Mouse (Mus musculus) brain, embryonic 14.5 days (tissue): Measurements from ENCODE around the gene Dock11. TPM values are rescaled to one million over a fixed set of nuclear protein-coding genes. Genes with fewer than 3 reads are reported as not detected.
A peak's percentile ranks its signal among the peaks of the same experiment; 100 is the strongest.

Experiments
- DNase-seq: peaks from one replicate; pipeline ENCODE4 v3.0.0-alpha.2; 2011; ENCODE audit warnings: low read depth
- CTCF ChIP-seq: fragments of 200-500 bp; IDR thresholded peaks from 2 replicates; pipeline ENCODE4 v1.5.1; 2012; ENCODE audit warnings: inconsistent platforms, mild to moderate bottlenecking, moderate library complexity, borderline replicate concordance; ENCODE audit not compliant: insufficient read depth, insufficient read length; ENCODE audit errors: extremely low read depth
- POLR2A ChIP-seq: fragments of 200-500 bp; IDR thresholded peaks from 2 replicates; pipeline ENCODE4 v1.6.1; 2012; ENCODE audit warnings: mild to moderate bottlenecking, inconsistent platforms, borderline replicate concordance; ENCODE audit not compliant: poor library complexity, insufficient read depth, insufficient read length, severe bottlenecking; ENCODE audit errors: extremely low read depth
- polyA plus RNA-seq: library from polyadenylated mRNA; depleted of rRNA; stranded (reverse); fragments of >200 nt; gene quantifications from 2 replicates; pipeline ENCODE4 v1.2.3, GENCODE M21; 2012

Dock11 gene
- polyA plus RNA-seq, 1 experiment: 21.0 TPM

- DNase-seq: no peak
- no peak for TF ChIP-seq CTCF
- no peak for TF ChIP-seq POLR2A
Measured at GRCm38 (mm10) chrX:36045731-36046130, 157.1 kb downstream of the Dock11 start.

GRCm38 (mm10) chrX:36047451-36047850, 158.8 kb downstream of the Dock11 start:
- peak; percentile 49 for DNase-seq
- no peak for TF ChIP-seq POLR2A
- TF ChIP-seq CTCF: no peak

GRCm38 (mm10) chrX:36050312-36050711, 161.7 kb downstream of the Dock11 start:
- TF ChIP-seq POLR2A (no peak), CTCF (no peak)
- DNase-seq: no peak

- TF ChIP-seq CTCF (no peak), POLR2A (no peak)
- DNase-seq: peak; percentile 6
Measured at GRCm38 (mm10) chrX:36073997-36074396, 185.4 kb downstream of the Dock11 start.

- DNase-seq: no peak
- TF ChIP-seq CTCF (no peak), POLR2A (no peak)
Measured at GRCm38 (mm10) chrX:36077164-36077563, 188.5 kb downstream of the Dock11 start.

- TF ChIP-seq CTCF (no peak), POLR2A (no peak)
- no peak for DNase-seq
Measured at GRCm38 (mm10) chrX:36082917-36083316, 194.3 kb downstream of the Dock11 start.

GRCm38 (mm10) chrX:36088464-36089256, 200.0 kb downstream of the Dock11 start:
- TF ChIP-seq POLR2A: no peak
- no peak for TF ChIP-seq CTCF
- no peak for DNase-seq

- no peak for DNase-seq
- TF ChIP-seq CTCF (no peak), POLR2A (no peak)
Measured at GRCm38 (mm10) chrX:36100883-36101282, 212.3 kb downstream of the Dock11 start.

- TF ChIP-seq POLR2A: no peak
- no peak for DNase-seq
Measured at GRCm38 (mm10) chrX:36101318-36101717, 212.7 kb downstream of the Dock11 start.

GRCm38 (mm10) chrX:36108601-36109000, 220.0 kb downstream of the Dock11 start:
- TF ChIP-seq POLR2A (no peak), CTCF (no peak)
- no peak for DNase-seq

- DNase-seq: peak; percentile 33
- no peak for TF ChIP-seq CTCF
- no peak for TF ChIP-seq POLR2A
Measured at GRCm38 (mm10) chrX:36111622-36112421, 223.2 kb downstream of the Dock11 start, which contains the start of gene Il13ra1. Gene Il13ra1 (plus strand): TSS chrX:36112110.
